Mouse (Mus musculus) T-cell, adult 2 months (primary cell): ENCODE measurements at regions not wholly inside any gene's neighbourhood (a gene's known extent, or its start where the extent isn't known, plus 50 kb on each side); places are given as distances from the start of the nearest gene placed in this dataset.

ENCODE experiments used
- DNase-seq: peaks from one replicate; pipeline ENCODE4 v3.0.0; 2022; ENCODE audit warnings: low spot score

DNA sequence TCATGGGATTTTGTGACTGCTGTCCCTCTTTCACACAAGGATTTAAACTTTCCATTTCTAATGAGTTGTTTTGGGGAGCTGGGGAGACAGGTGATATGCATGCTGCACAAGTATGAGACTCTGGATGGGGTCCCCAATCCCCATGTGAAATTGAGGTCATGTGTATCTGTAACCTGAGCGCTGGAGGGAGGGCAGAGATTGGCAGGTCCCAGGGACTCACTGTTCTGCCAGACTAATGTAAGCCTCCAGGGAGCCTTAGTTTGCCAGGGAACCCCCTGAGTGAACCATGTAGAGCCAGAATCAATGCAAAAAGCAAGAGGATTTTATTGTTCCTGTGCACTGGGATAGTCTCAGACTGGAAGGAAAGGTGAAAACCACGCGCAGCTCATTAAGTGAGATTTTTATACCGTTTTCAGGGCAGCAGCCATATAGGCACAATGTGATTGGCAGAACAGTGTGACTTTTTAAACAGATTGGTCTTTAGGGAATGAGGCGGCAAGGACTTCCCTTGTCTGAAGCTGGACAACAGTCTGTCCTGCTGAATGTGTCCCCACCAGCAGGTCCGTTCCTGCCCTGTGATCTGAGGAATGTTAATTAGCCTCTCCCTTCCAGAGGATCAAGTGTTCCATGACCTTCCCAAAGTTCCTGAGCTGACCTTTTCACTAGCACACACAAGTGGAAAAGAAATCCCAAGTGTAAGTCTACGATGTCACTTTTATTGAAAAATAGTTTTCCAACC lies 59.9 kb upstream of the Oxgr1 start:
- no peak for DNase-seq

DNA sequence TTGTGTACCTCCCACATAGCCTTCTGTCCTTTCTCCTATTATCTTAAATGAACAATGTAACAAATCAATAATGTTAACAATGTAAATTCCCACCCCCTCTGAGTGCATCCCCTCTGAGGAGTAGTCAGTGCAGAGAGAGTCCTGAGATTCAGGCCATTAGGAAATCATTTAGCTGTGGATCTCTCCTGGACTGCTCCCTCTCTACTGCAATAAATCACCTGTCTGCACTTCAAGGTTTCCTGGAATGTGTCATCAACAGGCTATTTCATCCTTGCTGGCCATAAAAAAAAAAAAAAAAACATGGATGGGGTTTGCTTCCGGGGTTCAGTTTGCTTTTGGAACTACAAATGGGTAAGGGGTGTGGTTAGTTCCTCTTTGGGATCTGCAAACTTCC lies 60.5 kb upstream of the Oxgr1 start:
- DNase-seq: no peak

DNA sequence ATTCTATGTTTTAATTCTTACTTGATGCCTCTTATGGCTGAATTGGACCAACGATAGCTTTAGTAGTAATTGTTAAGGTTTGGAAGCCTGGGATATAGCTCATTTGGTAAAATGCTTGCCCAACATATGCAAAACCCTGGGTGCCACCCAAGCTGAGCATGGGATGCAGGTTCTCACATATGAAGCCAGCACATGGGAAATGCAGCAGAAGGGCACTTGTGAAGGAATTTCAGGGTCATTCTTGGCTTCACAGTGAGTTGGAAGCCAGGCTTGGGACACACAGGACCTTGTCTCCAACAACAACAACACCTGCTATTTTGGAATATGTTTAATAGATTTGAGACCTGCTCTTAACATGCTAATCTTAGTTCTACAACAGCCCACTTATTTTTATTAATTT lies 67.6 kb upstream of the Oxgr1 start:
- no peak for DNase-seq

DNA sequence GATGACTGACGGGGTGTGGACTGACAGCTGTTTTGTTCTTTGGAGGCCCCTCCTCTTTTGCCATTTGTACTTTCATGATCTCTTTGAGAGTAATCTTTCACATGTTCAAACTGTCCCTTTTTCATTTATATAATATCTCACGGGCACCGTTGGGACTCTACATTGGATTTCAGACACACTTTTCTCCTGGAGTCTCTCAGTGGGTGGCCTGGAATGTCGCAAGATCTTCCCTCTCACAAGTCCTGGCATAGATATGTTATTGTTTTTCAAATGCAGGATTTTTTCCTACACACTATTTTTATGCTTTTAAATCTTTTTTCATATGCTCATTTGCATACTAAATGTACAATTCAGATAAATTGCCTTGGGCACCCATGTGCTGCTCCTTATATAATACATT lies 71.1 kb upstream of the Oxgr1 start:
- no peak for DNase-seq

DNA sequence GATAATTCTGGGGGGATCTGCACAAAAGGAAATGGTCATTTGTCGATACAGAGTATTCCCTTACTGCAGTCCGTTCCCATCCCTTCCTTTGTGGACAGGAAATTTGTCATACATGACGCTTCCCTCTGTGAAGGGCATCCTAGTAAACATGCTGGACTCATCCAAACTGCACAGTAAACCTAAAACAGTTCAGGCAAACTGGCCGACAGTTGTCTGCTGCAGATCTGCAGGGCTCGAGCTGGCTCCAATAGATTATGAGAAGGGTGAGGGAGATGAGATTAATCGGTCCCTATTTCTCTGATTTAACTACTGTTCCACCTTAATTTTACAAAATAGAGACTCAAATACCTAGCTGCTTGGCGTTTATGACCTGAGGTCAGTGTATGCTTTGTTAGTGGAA lies 76.3 kb upstream of the Oxgr1 start:
- DNase-seq: no peak

DNA sequence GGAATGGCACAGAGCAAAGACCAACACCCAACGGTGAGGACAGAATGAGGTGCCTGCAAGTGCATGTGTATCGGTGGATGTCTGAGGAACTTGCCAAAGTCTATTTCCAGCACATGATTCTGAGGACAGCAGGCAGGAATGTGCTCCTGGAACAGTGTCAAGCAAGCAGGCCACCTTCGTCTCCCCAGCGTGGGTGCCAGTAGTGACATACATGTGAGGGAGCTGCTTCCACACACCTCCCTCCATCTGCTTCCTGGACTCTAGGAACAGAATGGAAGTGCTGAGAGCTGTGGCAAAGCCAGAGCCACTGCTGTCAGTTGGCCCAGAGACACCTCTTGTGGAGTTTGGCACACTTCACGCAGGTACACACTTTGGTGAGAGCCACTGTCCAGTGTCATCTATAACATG lies 76.9 kb upstream of the Oxgr1 start:
- no peak for DNase-seq

DNA sequence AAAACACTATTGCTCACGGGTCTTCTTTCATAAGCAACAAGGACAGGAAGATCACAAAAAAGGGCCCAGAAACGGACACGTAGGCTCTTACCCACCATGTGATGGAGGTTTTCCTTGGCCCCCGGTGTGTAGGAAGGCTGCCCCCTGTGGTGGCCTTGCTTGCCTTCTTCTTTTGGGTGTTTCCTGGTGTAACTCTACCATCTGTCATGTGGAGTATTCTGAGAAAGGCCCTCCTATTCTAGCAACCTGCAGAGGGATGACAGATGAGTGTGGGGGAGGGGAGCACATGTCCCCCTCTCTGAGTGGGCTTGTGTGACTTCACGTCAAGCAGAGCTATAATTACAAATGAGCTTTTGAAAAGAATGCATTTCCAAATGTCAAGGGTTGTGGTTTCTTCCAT lies 77.3 kb upstream of the Oxgr1 start:
- no peak for DNase-seq

DNA sequence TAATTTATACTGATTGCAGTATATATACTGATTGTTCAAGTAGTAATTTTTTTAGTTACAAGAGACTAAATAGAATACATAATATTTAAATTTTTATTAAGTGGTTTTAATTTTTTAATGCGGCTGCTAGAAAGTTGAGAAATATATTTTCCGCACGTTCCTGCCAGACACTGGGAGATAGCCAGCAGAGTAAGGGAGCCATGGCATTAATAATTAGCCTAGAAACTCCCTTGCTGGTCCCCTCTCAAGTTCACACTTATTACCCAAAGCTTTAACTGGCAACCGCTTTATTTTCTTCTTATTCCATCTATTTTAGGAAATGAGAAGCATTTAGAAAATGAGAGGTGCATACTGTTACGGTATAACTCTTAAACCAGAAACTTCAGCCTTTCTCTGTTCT lies 78.0 kb upstream of the Oxgr1 start:
- DNase-seq: no peak

DNA sequence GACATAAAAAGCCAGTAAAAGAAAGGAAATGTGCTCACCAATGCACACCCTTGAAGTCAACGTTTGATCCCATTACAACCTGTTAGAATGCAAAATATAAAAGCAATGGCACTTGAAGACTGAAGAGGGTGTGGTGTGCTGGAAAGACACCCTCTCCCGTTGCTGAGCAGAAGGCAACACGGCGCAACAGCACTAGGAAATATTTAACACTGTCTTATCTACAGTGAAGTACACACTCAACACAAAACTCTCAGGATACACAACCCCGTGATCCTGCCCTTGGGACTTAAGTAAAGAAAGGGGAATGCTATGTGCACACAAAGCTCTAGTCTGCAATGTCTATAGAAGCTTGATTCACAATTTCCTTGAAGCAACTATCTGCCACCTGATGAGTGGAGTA lies 83.1 kb upstream of the Oxgr1 start:
- no peak for DNase-seq

DNA sequence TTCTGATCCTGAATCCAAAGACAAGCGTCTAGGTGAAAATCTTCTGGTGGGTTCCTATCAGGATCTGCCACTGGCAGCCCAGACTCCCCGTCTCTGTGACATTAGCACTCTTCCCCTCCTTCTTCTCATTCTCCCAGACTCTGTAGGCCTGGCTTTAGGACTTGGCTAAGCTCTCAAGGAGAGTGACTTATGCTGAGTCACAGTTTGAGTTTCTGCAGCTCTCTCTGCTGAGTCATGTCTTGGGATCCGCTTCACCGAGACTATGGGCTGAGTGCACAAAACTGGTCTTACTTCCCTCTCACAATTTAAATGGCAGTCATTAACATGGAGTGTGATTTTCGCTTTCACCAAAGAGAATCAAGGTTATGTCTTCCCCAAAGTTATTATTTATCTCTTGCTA lies 85.2 kb upstream of the Oxgr1 start:
- no peak for DNase-seq

DNA sequence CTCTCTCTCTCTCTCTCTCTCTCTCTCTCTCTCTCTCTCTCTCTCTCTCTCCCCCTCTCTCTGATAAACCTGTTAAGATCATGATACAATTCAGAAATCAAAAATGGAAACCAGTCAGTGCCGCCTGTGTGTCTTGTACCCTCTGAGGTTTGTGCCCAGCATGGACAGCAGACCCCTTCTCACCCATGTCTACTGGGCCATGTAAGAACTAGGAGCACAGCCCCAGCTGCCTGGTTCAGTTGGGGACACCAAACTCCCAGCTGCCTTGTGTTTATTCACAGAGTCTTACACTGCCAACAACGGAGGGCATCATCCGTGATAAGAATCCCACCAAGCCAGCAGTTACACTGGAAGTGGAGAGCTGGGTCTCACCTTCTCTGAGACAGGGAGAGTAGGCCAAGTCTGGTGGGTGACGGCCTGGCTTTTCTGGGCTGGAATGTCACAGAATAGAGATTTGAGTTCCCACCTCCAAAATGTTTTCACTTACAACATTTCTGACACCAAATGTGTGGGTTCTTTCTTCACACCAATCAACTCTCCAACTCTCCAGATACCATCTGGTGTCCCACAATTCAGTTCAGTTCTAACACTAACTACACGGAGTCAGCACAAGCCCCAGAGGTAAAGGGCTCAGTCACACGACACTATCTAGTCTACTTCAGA lies 92.2 kb upstream of the Oxgr1 start:
- DNase-seq: no peak

DNA sequence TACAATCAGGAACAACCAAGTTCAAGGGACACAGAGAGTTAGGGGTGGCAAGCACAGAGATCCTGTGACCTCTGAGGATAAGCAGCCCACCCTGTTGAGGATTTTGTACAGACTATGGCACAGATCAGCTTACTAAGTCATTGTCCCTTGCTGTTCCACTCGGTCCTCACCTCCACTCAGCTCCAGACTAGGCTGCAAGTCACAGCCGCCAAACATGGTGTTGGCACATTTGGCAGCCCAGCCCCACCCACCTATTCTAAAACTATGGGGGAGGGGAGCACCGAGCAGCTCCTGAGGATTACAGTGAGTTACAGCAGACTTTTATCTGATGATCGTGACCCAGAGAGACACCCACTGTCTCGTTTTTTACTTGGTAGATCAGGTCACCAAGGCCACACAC lies 93.0 kb upstream of the Oxgr1 start:
- no peak for DNase-seq

DNA sequence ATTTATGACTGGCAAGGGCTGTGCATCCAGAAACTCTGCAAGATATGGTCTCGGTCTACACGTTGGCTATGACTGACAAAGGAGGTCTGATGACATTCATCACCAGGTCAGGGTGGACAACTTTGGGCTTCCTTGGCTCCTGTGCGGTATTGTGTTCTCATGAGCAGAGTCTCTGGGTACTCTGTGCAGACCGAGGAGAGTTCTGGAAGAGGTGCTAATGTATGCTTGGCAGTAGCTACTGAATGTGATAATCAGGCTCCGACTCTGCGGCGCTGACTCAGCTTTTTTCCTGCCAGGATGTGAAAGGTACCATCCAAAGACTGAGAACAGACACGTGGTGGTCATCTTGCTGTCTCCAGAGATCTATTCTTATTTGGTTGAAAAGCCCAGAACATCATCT lies 94.5 kb upstream of the Oxgr1 start:
- DNase-seq: no peak

DNA sequence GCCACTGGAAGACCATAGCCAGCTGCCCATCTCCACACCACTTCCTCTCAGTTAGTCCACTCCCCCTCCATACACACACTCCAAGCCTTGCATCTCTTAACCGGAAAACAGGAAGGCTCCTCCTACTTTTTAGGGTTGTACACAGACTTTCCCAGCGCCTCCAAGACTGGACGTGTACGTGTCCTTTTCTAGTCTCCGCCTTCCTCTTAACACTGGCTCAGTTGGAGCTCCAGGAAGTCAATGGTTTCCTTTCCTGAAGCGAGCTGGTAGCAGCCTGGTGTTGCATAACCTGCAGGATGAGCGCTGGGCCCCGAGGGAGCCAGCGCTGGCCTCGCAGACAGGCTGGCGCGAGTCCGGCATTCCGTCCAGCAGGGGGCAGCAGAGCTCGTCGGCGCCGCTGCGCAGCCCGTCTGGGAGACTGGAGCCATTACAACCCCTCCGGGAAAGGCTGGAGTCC lies 95.5 kb upstream of the Oxgr1 start:
- peak; percentile 61 for DNase-seq

DNA sequence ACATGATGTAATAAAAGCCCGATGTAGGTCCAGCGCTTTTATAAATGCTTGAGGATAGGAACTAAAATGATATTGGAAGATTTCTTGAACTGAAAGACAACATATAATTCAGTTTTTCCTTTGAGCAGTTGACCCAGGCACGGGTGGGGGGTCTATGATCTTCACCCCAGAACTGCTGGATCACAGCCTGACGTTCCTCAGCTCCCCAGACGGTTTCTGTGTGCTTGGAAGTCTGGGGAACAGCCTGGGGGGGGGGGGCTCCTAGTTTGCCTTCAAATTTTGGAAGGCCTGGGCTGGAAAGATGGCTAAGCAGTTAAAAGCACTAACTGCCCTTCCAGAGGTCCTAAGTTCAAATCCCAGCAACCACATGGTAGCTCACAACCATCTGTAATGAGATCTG lies 96.3 kb upstream of the Oxgr1 start:
- DNase-seq: no peak

DNA sequence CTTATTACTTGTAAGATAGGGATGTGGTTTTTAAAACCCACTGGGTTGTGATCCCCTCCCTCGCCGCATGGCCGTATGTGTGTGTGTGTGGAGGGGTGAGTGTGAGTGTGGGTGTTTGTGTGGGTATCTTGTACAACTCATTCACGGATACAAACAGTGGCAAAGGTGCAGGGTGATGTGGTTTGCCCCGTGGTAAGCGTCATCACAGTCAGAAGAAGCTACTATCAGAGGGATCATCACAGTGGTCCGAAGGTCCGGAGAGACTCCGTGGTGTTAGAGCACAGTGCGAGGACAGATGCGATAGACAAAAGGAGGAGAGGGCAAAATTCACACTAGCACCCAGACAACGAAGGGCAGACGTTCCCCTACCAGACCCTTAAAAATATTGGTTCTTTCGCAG lies 97.0 kb upstream of the Oxgr1 start:
- DNase-seq: no peak

DNA sequence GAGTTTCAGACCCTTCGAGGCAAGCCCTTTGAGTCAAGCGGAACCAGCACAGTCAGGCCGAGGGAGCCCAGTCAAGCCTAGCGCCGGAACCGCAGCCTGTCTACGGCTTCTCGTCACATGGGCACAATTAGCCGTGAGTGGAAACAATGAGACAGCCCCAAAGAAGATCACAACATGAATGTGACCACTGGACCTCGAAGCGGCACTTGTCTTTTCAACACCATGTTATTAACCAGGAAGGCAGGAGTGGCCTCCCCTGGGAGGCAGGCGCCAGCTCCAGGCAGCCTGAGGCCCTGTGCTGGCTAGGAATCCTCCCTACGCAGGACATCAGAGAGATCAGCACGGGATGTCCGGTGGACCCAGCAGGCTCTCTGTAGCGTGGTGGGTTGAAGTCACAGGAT lies 97.4 kb upstream of the Oxgr1 start:
- DNase-seq: no peak

DNA sequence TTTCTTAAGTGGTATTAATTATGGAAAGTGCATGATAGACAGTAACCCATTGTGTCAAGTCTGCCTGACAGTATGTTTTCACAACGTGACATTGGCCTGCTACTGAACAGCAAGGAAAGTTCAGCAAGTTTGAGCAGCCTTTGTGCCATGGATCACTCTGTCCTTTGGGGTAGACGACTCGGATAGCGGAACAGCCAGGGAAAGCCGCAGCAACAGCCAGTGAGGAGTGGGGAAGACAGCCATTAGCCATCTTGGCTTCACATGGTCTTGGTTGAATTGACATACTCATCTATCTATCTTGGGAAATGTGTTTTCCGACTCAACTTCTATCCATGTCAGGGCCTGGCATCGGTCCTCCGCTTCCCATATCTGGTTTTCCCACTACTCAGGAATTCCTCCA lies 98.0 kb upstream of the Oxgr1 start:
- DNase-seq: no peak

DNA sequence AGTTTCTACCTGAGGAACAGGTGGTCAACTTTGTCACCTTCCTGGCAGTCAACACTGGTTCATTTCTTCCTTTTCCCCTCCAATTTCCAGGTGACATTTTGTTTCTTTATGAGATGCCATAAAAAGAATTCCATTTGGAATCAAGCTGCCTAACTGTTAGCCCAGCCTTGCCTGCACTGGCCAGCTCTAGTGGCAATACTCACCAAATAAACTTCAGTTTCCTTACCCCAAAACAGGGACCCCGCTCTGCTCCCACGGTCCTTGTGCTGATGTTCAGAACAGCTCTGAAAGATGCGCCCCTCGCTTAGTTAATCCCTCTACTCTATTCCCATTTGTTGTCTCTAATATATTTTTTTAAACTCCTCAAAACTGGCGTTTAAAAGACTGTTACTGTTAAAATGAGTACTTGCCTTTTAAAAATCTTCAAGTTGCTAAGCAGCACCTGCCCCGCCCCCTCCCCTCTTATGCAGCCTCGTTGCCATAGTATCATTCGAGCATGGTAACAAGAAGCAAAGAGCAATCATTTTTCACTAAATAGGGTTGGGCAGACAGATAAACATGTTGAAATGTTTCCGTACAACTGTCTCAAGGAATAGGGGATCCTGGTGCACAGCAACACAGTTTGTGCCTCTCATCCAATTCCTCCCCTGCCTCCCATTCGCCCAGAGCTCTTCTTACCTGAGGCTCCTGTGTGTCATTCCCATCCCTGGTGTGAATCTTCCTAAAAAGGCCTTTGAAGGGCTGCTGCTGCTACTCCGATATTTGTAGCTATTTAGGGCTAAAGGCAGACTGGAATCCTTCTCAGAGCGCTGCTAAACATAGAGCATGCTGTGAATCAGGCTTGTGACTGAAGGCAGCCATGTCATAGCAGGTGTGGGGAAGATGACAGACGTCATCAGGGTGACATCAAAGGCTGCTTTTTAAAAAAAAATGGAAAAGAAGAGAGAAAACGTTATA lies 98.8 kb upstream of the Oxgr1 start:
- no peak for DNase-seq

DNA sequence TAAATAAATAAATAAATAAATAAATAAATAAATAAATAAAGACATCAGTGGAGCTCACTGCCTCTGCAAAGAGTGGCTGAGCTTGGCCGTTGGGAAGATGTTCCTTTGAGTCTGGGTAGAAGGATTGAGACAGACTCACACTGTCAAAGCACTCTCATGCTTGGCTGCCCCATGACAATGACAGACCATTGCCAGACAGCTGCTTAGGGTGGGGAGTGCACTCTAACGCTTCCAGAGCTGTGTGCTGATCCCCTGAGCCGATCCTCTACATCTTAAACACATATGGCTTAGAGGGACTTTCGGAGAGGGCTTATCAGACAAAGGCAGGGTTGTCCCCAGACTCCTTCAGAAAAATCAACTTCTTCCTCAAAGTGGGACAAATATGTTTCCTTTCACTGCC lies 100.0 kb upstream of the Oxgr1 start:
- no peak for DNase-seq

DNA sequence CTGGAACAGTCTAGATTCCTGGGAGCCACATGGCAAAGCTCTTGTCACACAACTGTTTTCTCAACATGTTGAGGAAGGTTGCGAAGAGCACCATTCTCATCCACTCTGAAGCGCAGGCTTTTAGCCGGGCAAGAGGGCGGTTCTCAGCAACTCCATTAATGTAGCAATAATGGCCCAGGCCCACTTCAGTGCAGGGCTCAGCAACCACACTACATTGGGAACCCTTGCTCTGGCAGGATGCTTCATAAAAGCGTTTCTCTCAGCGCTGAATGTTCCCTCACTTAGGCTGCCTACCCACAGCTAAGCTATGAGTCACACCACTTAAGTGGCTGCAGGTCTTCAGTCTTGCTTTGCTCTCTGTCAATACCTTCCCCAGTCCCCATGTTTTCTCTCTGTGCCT lies 102.2 kb upstream of the Oxgr1 start:
- no peak for DNase-seq

DNA sequence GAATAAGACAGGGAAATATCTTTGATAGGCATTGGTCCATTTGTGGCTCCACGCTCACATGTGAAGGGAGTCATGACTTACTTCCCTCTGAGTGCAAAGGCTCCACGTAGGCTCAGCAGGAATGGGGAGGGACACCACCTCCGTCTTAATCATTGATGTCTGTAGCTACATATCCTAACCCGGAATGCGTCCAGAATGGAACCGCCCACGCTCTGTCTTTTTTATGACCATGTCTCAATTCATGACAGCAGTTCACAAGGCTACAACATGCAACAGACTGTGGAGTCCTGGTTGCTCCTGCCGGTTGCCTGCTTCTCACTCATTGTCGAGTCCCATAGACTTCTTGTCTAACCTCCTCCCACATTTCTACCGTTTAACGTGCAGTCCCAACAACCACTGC lies 104.1 kb upstream of the Oxgr1 start:
- no peak for DNase-seq
